Comparison of ENCODE assay signal across 8 mouse cellular contexts in genomic region chr6:28756306-28757018, GRCm38 (mm10).
DNase-seq lines count a peak whose midpoint lies in the region; ATAC-seq lines count a peak whose summit lies in the region.

No protein-coding gene starts in this region.

- WGBS in neural tube, embryonic 15.5 days = 14% methylated on average over 10 of the region's 10 CpGs

- no peak overlapping the region for H3K4me3 ChIP-seq in neural tube, embryonic 15.5 days (replicated peaks)

- H3K36me3 ChIP-seq in neural tube, embryonic 15.5 days = no peaks in the 10 kb centered on the region

- peak; percentile 79 for ATAC-seq in neural tube, embryonic 15.5 days (ENCODE audit: low FRiP score)
- no peak for ATAC-seq in activated CD4-positive, CD25-positive, alpha-beta regulatory T cell, adult 4 months

- peak overlapping the region; percentile 13 for H3K4me2 ChIP-seq in neural tube, embryonic 15.5 days

- H3K9ac ChIP-seq in neural tube, embryonic 15.5 days (replicated peaks) = 0 out of 2 replicates have a peak overlapping the region, but pooled peaks have one; percentile 11

- peaks cover 38% of the 10 kb centered on the region for H3K4me1 ChIP-seq in neural tube, embryonic 15.5 days

- DNase-seq in kidney, adult 18-20 months = peak; percentile 19
- DNase-seq in kidney, adult 11 months = no peak
- peak; percentile 58 for DNase-seq in brain, embryonic 18.5 days (ENCODE audit: low read depth, low spot score)
- DNase-seq in frontal cortex, postnatal 10 days (ENCODE audit: low spot score in 2 of 2) = peak; percentile 42 to 55
- peak; percentile 45 to 63 for DNase-seq in layer of hippocampus, postnatal 25 days (ENCODE audit: extremely low spot score in 1 of 2, low spot score in 1 of 2)
- no peak for DNase-seq in natural killer cell, adult 2 months (ENCODE audit: low spot score in 2 of 2)

- no peaks in the 10 kb centered on the region for H3K9me3 ChIP-seq in neural tube, embryonic 15.5 days (replicated peaks)

- H3K27me3 ChIP-seq in neural tube, embryonic 15.5 days (replicated peaks) = no peaks in the 10 kb centered on the region

- H3K27ac ChIP-seq in neural tube, embryonic 15.5 days (replicated peaks) = peak overlapping the region; percentile 75

Comparison
In these comparisons a context has a peak if more than half of its experiments do, and no peak if none do; other contexts are left out.
1. DNase-seq: peak in kidney, adult 18-20 months (single experiment), brain, embryonic 18.5 days (single experiment), frontal cortex, postnatal 10 days (2 of 2) and layer of hippocampus, postnatal 25 days (2 of 2); none in kidney, adult 11 months (single experiment) and natural killer cell, adult 2 months (0 of 2).